Mouse (Mus musculus) cortical plate, adult 2 months (tissue): Measurements from ENCODE around the gene Gng12.
"Not testable (repeated sequence)": the region's sequence is repeated elsewhere in the genome, so short reads cannot be mapped to it uniquely, and the experiment has no call there.

Experiments
- CTCF ChIP-seq: fragments of 200-500 bp; IDR thresholded peaks from 2 replicates; pipeline ENCODE4 v1.5.1; 2011; ENCODE audit warnings: mild to moderate bottlenecking, control low read depth, low read length; ENCODE audit not compliant: insufficient read depth; ENCODE audit errors: extremely low read depth
- POLR2A ChIP-seq: fragments of 200-500 bp; IDR thresholded peaks from 2 replicates; pipeline ENCODE4 v1.6.1; 2011; ENCODE audit warnings: mild to moderate bottlenecking, low read length, control low read depth; ENCODE audit not compliant: insufficient read depth; ENCODE audit errors: extremely low read depth

GRCm38 (mm10) chr6:67019001-67019400 is 122.8 kb downstream of the Gng12 start:
- TF ChIP-seq POLR2A, CTCF: not testable (repeated sequence)
